Mouse (Mus musculus) WW6 (cell line): ENCODE results near the gene Rnpep.
"Not testable (repeated sequence)": the region's sequence is repeated elsewhere in the genome, so short reads cannot be mapped to it uniquely, and the experiment has no call there.

ENCODE experiments used
- DNase-seq: peaks from one replicate; pipeline ENCODE4 v3.0.0-alpha.2; 2013; ENCODE audit warnings: low read depth, low spot score

The Rnpep gene

DNA sequence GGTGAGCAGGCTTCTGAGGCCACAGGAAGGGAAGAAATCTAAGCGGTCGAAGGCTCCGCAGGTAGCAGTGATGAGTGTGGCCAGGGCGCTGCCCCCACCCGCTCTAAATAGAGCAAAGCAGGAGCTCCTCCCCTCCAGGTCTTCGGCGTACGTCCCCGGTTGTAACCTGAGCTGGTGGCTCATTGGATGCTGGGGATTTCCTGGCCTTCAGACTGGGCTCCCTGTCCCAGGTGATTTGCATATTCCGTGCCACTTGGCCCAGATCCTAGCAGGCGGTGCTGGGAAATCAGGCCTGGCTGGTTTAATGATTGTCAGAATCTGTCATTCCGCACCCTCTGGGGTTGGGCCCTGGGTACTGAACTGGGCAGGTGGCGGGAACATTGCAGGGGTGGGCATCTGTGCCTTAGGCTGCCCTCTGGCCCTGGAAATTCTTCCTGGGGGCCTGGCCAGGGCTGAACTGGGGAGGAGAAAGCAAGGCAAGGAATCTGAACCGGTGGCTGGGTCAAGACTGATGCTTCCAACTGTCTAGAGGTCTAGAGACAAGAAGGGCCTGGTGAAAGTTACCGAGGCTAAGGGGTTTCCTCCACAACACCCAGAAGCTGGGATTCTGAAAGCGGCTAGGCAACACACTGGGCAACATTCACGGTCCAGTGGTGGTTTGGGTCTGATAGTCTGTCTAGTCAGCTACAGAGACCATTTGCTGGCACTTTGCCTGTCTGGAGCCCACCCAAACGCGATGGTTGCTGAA, 25.3 kb downstream of the Rnpep start, which contains the start of gene Elf3:
Elf3 (minus strand) TSS at position 189 of the 748 bp plus-strand sequence.
- DNase-seq = no peak

DNA sequence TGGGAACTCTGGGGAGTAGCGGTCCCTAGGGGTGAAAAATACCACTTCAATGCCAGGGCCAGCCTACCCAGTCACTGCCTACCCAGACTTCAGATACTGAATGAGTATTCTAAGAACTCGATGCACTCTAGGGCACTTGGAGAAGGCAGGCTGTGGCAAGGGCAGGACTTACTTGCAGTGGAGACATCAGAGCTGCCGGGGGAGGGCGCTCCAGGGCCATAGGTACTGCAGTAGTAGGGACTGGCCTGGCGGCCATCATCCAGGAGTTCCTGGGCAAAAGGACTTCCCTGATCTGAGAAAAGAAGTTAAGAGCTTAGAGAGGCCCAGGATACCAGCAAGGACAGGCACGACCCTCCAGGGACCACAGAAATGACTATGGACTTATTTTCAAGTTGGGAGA, 27.6 kb downstream of the Rnpep start:
- no peak for DNase-seq

GRCm38 (mm10) chr1:135252854-135253253, 31.0 kb downstream of the Rnpep start:
- no peak for DNase-seq

GRCm38 (mm10) chr1:135251405-135251804, 32.5 kb downstream of the Rnpep start:
- DNase-seq = no peak

DNA sequence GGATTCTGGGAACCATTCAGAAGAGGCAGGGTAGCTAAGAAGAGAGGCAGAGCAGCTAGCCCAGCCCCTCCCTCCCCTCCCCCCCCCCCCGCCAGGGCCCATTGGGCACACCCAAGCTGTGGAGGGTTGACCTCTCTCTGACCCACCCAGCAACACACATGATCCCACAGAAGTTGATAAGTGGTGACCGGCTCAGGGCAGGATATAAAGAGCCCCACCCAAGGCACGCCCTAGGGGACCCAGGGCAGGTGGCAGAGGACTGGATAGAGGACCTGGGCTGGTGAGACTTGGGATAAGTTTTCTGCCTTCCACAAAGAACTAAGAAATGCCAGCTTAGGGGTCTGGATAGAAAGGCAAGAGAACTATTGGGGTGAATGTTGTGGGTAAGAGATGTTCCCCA, 33.2 kb downstream of the Rnpep start:
- no peak for DNase-seq

DNA sequence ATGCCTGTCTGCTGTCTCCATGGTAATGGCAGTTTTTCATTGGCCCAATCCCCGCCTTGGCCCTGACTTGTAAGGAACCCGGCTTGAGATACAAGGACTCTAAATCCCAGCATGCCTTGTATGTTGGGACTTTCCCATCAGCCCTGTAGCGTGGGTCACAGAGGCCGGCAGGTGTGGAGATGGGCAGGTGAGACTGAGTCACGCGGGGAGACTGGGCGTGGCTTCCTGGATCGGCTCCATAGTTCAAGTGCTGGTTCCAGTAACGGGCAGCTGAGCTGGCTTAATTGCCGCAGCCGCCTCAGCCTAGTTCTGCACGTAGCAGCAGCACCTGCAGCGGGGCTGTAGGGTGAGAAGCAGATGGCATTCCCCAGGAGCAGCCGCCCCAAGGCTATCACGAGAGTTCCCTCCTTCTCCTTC, 35.4 kb downstream of the Rnpep start:
- DNase-seq = peak; percentile 83

GRCm38 (mm10) chr1:135244014-135244413, 39.9 kb downstream of the Rnpep start:
- DNase-seq = no peak

- DNase-seq = not testable (repeated sequence)
Measured at GRCm38 (mm10) chr1:135240206-135240605, 43.7 kb downstream of the Rnpep start.

DNA sequence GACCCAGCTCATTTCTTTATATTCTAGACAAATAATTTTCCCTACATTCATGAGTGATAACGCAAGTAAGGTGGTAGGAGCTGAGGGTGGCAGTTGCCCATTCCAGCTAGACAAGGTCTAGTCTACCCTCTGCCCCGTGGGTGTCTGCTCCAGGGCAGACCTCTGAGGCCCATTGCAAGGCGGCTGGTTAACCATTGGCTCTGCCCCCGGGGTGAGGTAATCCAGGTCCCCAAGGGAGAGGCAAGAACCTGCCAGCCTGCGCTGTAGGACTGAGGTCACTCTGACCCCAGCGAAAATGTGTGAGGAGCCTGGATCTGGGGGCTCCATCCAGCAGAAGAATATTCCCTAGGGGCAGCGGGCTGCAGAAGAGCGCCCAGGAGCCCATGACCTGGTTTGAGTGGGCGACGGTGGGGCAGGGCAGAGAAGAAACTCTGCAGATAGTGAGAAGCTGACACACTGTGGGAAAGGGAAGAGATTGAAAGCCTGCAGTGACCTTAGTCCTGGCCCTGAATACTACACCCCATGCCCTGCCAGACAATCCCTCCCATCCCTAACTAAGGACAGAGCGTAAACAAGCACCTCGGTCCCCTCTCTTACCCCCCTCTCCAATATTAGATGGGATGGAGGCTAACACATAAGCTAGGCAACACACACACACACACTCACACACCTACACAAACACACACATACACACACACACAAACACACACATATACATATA, 46.6 kb downstream of the Rnpep start:
- DNase-seq = no peak

GRCm38 (mm10) chr1:135234771-135235170, 49.1 kb downstream of the Rnpep start:
- no peak for DNase-seq

- DNase-seq = no peak
Measured at GRCm38 (mm10) chr1:135233961-135234360, 49.9 kb downstream of the Rnpep start.

DNA sequence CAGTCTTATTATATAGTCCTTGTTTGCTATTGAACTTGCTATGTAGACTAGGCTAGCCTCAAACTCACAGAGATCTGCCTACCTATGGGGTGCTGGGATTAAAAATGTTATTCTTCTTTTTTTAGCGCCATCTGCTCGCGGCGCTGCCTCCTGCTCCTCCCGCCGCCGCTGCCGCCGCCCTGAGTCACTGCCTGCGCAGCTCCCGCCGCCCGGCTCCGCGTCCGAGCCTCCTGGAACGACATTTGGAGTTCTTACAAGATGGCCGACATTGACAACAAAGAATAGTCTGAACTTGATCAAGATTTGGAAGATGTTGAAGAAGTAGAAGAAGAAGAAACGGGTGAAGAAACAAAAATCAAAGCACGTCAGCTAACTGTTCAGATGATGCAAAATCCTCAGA, 52.0 kb downstream of the Rnpep start:
- DNase-seq = not testable (repeated sequence)

DNA sequence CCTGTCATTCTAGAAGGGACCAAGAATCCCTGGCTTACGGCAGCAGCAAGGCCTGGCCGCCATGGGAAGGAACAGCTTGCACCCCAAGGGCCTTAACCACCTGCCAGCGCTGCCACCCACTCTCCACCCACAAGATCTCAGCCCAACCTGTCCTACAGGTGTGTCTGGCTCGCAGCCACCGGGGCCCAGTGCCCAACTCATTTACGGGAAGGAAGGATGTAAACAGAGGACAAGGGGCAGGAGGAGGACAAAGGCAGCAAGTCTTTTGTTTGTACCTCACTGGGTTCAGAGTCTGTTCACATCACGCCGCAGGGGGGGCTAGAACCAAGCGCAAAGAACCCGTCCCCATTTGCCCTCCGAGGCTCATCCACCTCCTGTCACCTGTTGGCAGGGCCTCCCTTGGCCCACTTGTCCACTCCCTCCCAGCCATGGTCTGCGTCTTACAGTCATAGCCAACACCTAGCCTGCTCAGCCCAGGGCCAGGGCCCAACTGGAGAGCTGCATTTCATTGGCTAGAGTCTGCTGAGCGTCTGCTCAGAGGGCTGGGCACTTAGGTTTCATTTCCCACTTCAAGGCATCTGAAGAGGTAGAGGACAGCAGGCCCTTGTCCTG, 56.4 kb downstream of the Rnpep start:
- DNase-seq = no peak

GRCm38 (mm10) chr1:135224981-135225604, 58.8 kb downstream of the Rnpep start:
- DNase-seq = no peak

- no peak for DNase-seq
Measured at GRCm38 (mm10) chr1:135224147-135224546, 59.7 kb downstream of the Rnpep start.

DNA sequence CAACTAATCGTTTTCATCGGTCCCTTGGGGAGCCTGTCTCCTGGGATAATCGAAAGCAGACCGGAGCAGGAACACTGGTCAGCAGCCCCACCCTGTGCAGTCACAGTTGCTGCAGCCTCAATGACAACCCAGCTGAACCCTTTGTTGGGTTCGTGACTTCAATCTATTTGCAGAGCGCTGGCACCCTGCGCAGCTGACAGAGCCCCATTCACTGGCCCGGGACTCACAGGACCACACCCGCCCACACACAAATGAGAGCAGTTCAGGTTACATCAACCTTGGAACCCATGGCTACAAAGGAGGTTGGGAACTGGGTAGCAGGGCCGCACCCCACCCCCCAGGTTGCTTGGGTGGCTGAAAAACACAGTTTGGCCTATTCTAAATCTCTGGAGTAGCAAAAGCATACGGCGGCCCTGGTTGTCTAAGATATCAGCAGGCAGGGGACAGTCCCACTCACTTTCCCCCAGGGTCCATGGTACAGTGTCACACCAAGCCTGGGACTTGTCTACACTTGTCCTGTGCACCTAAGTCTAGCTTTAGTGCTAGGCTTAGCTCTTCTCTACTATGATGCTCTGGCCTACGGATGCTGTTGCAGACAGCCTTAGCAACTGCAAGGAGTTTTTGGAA, 66.2 kb downstream of the Rnpep start:
- DNase-seq = peak; percentile 73

DNA sequence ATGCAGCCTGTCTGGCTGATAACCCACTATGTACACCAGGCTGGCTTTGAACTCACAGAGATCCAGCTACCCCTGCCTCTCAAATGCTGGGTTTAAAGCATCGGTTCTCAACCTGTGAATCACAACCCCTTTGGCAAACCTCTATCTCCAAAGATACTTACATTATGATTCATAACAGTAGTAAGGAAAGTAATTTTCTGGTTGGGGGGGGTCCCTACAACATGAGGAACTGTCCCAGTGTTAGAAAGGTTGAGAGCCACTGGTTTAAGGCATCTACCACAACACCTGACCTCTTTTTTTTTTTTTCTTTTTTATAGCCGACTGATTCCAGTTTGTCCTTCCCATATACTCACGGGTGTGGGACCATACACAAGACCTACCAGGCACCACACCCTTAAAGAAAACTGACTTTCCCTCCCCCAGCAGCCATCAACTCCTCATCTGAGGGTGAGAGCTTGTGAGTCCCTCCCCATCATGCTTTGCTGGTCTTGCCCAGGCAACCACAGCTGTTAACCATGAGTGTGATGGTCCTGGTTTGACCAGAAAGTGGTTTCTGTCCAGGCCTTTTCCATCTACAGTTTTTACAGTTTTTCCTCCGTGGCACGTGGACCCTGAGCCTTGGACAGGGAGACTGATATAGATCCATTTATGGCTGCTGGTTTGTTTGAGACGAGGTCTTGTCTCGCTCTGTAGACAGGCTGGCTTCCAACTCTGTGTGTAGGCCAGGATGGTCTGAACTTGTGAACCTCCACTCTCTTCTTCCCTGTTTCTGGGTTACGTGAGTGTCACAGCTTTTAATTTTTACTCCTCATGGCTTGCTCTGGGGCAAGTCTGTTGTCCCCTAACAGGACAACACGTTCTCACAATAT, 69.9 kb downstream of the Rnpep start:
- no peak for DNase-seq
